ENCODE assay signal across 9 mouse cellular contexts in genomic region chr6:85186033-85186743, GRCm38 (mm10). TPM values are rescaled to one million over a fixed set of nuclear protein-coding genes. Genes with fewer than 3 reads are reported as not detected.
DNase-seq lines count a peak whose midpoint lies in the region; ATAC-seq and TF ChIP-seq lines count a peak whose summit lies in the region.
"Had no signal": no experiment of that assay in that cellular context is flagged by ENCODE, and none has a peak within 500 bp of the region (broad histone marks: within the 10 kb centered on the region; RNA-seq: fewer than 3 reads in every experiment).

No protein-coding gene starts in this region.

- 2% methylated on average over 33 of the region's 33 CpGs for WGBS in hindbrain, embryonic 13.5 days
- WGBS in limb, embryonic 13.5 days = 2% methylated on average over 33 of the region's 33 CpGs

- peak; percentile 26 for DNase-seq in ES-CJ7 (ENCODE audit: low read depth, low spot score)
- DNase-seq in urinary bladder, adult 2 months (ENCODE audit: low spot score) = no peak
- DNase-seq in layer of hippocampus, postnatal 14 days (ENCODE audit: low spot score in 2 of 2) = no peak
- no peak for DNase-seq in left cerebral cortex, postnatal 4 days
- DNase-seq: thymus, adult 18-20 months had no signal

- peaks cover 81% of the 10 kb centered on the region for H3K27me3 ChIP-seq in E14TG2a.4 (ENCODE audit: insufficient read depth, low read length)
- H3K27me3 ChIP-seq in hindbrain, embryonic 13.5 days = peaks cover 92% of the 10 kb centered on the region
- peaks cover 91% of the 10 kb centered on the region for H3K27me3 ChIP-seq in limb, embryonic 13.5 days

- intact Hi-C loops in left cerebral cortex, postnatal 4 days (cut with DNase I) = loop anchor here (10.0 kb wide), 1 partner anchor 149 kb away; the partner anchor contains the start of gene Sfxn5

- H3K4me1 ChIP-seq in E14TG2a.4 (replicated peaks; ENCODE audit: low read depth, low read length) = peaks cover 44% of the 10 kb centered on the region
- peaks cover 44% of the 10 kb centered on the region for H3K4me1 ChIP-seq in hindbrain, embryonic 13.5 days (replicated peaks)
- peaks cover 44% of the 10 kb centered on the region for H3K4me1 ChIP-seq in limb, embryonic 13.5 days

- H3K27ac ChIP-seq in hindbrain, embryonic 13.5 days = no peak overlapping the region
- no peak overlapping the region for H3K27ac ChIP-seq in limb, embryonic 13.5 days

- H3K36me3 ChIP-seq in E14TG2a.4 (ENCODE audit: insufficient read depth, low read length) = no peaks in the 10 kb centered on the region
- no peaks in the 10 kb centered on the region for H3K36me3 ChIP-seq in hindbrain, embryonic 13.5 days
- H3K36me3 ChIP-seq in limb, embryonic 13.5 days = no peaks in the 10 kb centered on the region

- peak overlapping the region; percentile 72 for H3K4me3 ChIP-seq in E14TG2a.4 (replicated peaks; ENCODE audit: low read length)
- 0 out of 2 replicates have a peak overlapping the region, but pooled peaks have one; percentile 36 for H3K4me3 ChIP-seq in hindbrain, embryonic 13.5 days
- peak overlapping the region; percentile 39 for H3K4me3 ChIP-seq in limb, embryonic 13.5 days
- H3K4me3 ChIP-seq: erythroblast, embryonic 14.5 days had no signal

- ATAC-seq in hindbrain, embryonic 13.5 days (ENCODE audit: low FRiP score) = no peak
- no peak for ATAC-seq in limb, embryonic 13.5 days (ENCODE audit: low FRiP score, low read depth)

- TF ChIP-seq CTCF in E14TG2a.4 (conservative IDR thresholded peaks at IDR 0.05; ENCODE audit: low read length) = no peak

- H3K9ac ChIP-seq in hindbrain, embryonic 13.5 days = no peak overlapping the region
- no peak overlapping the region for H3K9ac ChIP-seq in limb, embryonic 13.5 days

- no peaks in the 10 kb centered on the region for H3K9me3 ChIP-seq in E14TG2a.4 (ENCODE audit: low read length)
- no peaks in the 10 kb centered on the region for H3K9me3 ChIP-seq in hindbrain, embryonic 13.5 days
- H3K9me3 ChIP-seq in limb, embryonic 13.5 days = no peaks in the 10 kb centered on the region

- no peak overlapping the region for H3K4me2 ChIP-seq in hindbrain, embryonic 13.5 days
- peak overlapping the region; percentile 72 for H3K4me2 ChIP-seq in limb, embryonic 13.5 days (replicated peaks)

RNA-seq across cellular contexts. Expression of gene Emx1, which starts 1.1 kb away (rescaled TPM):
- not detected in 2 replicates for polyA plus RNA-seq in hindbrain, embryonic 13.5 days (2015; fragmentation: Nextera tagmentation; extraction: Ambion mirVana)
- polyA plus RNA-seq in limb, embryonic 13.5 days (2015; fragmentation: Nextera tagmentation; extraction: Ambion mirVana) = 0.60 and 0.64 TPM in 2 replicates
- polyA plus RNA-seq in urinary bladder, adult 2 months (2012; rRNA removed) = 0.04 TPM in 1 of 2 replicates, not detected in the other
- total RNA-seq in layer of hippocampus, postnatal 14 days (2021) = 10 to 100 TPM; 22.8 to 22.9 TPM
- total RNA-seq in left cerebral cortex, postnatal 4 days (2021) = 10 to 100 TPM; 41.1 to 50.2 TPM
- polyA plus RNA-seq: erythroblast, embryonic 14.5 days had no signal

RNA-seq across cellular contexts. Expression of gene Spr, which starts 48.6 kb away (rescaled TPM):
- polyA plus RNA-seq in hindbrain, embryonic 13.5 days (2015; fragmentation: Nextera tagmentation; extraction: Ambion mirVana) = 21.1 and 23.0 TPM in 2 replicates
- polyA plus RNA-seq in limb, embryonic 13.5 days (2015; fragmentation: Nextera tagmentation; extraction: Ambion mirVana) = 39.5 and 41.4 TPM in 2 replicates
- 12.5 and 24.3 TPM in 2 replicates for polyA plus RNA-seq in urinary bladder, adult 2 months (2012; rRNA removed)
- total RNA-seq in layer of hippocampus, postnatal 14 days (2021) = 10 to 100 TPM; 42.1 to 49.3 TPM
- 10 to 100 TPM; 41.1 to 41.7 TPM for total RNA-seq in left cerebral cortex, postnatal 4 days (2021)
